Mouse (Mus musculus): ENCODE data around the gene Gm6525.

The Gm6525 gene

GRCm38 (mm10) chr3:84215743-84216360 is 41.9 kb downstream of the Gm6525 start:
- DNase-seq, result peak; percentile 43

GRCm38 (mm10) chr3:84217118-84217960 is 43.4 kb downstream of the Gm6525 start:
- peak; percentile 37 for DNase-seq

GRCm38 (mm10) chr3:84217961-84218351 is 44.1 kb downstream of the Gm6525 start:
- no peak for DNase-seq

- no peak for DNase-seq
These were observed 44.6 kb downstream of the Gm6525 start for GRCm38 (mm10) chr3:84218498-84218897.

- DNase-seq, result no peak
These were observed 45.3 kb downstream of the Gm6525 start for GRCm38 (mm10) chr3:84219166-84219710.

- DNase-seq, result peak; percentile 42
These were observed 45.9 kb downstream of the Gm6525 start for GRCm38 (mm10) chr3:84219720-84220273.

- DNase-seq, result no peak
These were observed 46.4 kb downstream of the Gm6525 start for GRCm38 (mm10) chr3:84220326-84220725.

GRCm38 (mm10) chr3:84220748-84221147 is 46.8 kb downstream of the Gm6525 start:
- DNase-seq, result peak; percentile 74
